Mouse (Mus musculus) intestine, embryonic 14.5 days (tissue): Measurements from ENCODE around the gene Duox2. TPM values are rescaled to one million over a fixed set of nuclear protein-coding genes. Genes with fewer than 3 reads are reported as not detected.
A peak's percentile ranks its signal among the peaks of the same experiment; 100 is the strongest.

Experiments
- ATAC-seq: fragments of 200-750 bp; cut with Nextera tagmentation; replicated peaks from 2 replicates; pipeline ENCODE4 v1.8.0; 2017; ENCODE audit warnings: low read depth, moderate number of reproducible peaks, moderate TSS enrichment, moderate library complexity; ENCODE audit not compliant: low FRiP score, low TSS enrichment
- DNase-seq: peaks from one replicate; pipeline ENCODE4 v3.0.0-alpha.2; 2018; ENCODE audit warnings: low spot score
- H3K27ac ChIP-seq: fragments of 300-500 bp; sonication (generic); 2 replicates; pipeline ENCODE4 v1.5.1; 2014; ENCODE audit warnings: low read depth, mild to moderate bottlenecking, control low read depth
- H3K27me3 ChIP-seq: fragments of 300-500 bp; sonication (generic); replicated peaks from 2 replicates; pipeline ENCODE4 v1.6.1; 2014; ENCODE audit warnings: low read length, control low read depth; ENCODE audit not compliant: control insufficient read depth, insufficient read depth
- H3K36me3 ChIP-seq: fragments of 300-500 bp; sonication (generic); 2 replicates; pipeline ENCODE4 v1.6.1; 2014; ENCODE audit warnings: low read length, control low read depth; ENCODE audit not compliant: control insufficient read depth, insufficient read depth
- H3K4me1 ChIP-seq: fragments of 300-500 bp; sonication (generic); replicated peaks from 2 replicates; pipeline ENCODE4 v1.6.1; 2014; ENCODE audit warnings: low read length, control low read depth, mixed read lengths; ENCODE audit not compliant: control insufficient read depth, insufficient read depth
- H3K4me2 ChIP-seq: fragments of 300-500 bp; sonication (generic); 2 replicates; pipeline ENCODE4 v1.6.1; 2014; ENCODE audit warnings: low read length
- H3K4me3 ChIP-seq: fragments of 300-500 bp; sonication (generic); 2 replicates; pipeline ENCODE4 v1.5.1; 2014; ENCODE audit warnings: low read depth, low read length, control low read depth, mixed read lengths
- H3K9ac ChIP-seq: fragments of 300-500 bp; sonication (generic); 2 replicates; pipeline ENCODE4 v1.6.1; 2014; ENCODE audit warnings: mild to moderate bottlenecking, low read length
- H3K9me3 ChIP-seq: fragments of 300-500 bp; sonication (generic); 2 replicates; pipeline ENCODE4 v1.6.1; 2016; ENCODE audit warnings: low read length, control low read depth; ENCODE audit not compliant: control insufficient read depth
- WGBS: fragments of 180-500 bp; shearing (Covaris S2); extraction: QIAGEN DNeasy Blood & Tissue Kit; methylation state at CpG from one replicate; pipeline ENCODE4 v1.1.7; 2014; 5-methylcytosine and 5-hydroxymethylcytosine counted together
- polyA plus RNA-seq: library from polyadenylated mRNA; unstranded; fragments of >200 nt; fragmentation: Nextera tagmentation; extraction: Ambion mirVana; gene quantifications from 2 replicates; pipeline ENCODE4 v1.2.1, GENCODE M21; 2014

Duox2 gene
- polyA plus RNA-seq, 1 experiment from 2014 or later, result 0.12 TPM

DNA sequence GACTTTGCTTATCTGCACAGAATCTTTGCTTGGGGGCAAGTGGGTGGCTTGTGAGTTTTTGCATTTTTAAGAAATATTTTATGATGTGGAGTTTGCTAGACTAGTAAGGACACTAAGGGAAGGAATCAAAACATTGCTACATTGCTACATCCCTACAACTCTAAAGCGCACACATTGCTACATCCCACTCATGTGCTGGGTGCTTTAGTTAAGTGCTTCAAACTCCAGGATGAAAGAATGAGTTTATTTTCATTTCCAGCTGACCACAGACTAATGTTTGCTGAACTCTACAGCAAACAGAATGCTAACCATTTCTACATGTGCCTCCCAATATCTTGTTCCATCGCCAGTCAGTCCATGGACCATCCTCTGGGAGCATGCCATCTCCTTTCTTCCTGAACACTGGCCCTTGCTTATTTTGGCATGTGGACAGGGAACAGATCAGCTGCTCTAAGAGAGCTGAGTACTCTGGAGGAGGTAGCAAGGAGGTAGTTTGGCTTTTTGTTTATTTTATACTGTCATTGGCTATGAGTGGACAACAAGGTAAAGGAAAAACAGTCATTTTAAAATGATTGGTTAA, 60.3 kb downstream of the Duox2 start:
- peaks cover 4% of the 10 kb centered on the region; the same call in 1 of the 2 replicates for H3K4me1 ChIP-seq
- no peaks in the 10 kb centered on the region for H3K9me3 ChIP-seq
- no peaks in the 10 kb centered on the region for H3K36me3 ChIP-seq
- H3K27ac ChIP-seq, result no peak overlapping the region
- WGBS, result 90% methylated on average over 2 of the region's 2 CpGs
- H3K4me2 ChIP-seq, result no peak overlapping the region
- H3K4me3 ChIP-seq, result no peak overlapping the region
- H3K27me3 ChIP-seq, result no peaks in the 10 kb centered on the region
- DNase-seq, result no peak
- ATAC-seq, result no peak
- no peak overlapping the region for H3K9ac ChIP-seq

DNA sequence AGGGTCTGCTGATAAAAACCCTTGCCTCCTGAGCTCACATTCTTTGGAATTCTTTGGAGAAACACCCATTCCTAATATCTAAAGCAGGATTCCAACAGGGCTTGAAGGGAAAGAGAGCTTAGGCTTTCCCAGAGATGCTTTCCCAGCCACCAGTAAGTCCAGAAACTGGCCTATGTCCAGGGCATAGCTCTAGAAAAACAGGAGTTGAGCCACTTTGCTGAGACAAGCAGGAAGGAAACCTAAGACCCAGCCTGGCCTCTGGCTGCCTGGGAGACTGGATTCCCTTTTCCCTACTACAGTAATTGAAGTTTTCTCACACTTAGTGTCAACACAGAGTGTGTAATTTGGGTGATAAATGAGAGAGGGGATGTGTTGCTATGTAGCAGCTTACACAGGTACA, 61.9 kb downstream of the Duox2 start:
- Histone ChIP-seq H3K4me3 (no peak overlapping the region), H3K27ac (no peak overlapping the region), H3K9ac (no peak overlapping the region), H3K4me2 (no peak overlapping the region), H3K9me3 (no peaks in the 10 kb centered on the region), H3K36me3 (no peaks in the 10 kb centered on the region), H3K27me3 (no peaks in the 10 kb centered on the region), H3K4me1 (peaks cover 4% of the 10 kb centered on the region; the same call in 1 of the 2 replicates)
- DNase-seq (no peak), ATAC-seq (no peak)

DNA sequence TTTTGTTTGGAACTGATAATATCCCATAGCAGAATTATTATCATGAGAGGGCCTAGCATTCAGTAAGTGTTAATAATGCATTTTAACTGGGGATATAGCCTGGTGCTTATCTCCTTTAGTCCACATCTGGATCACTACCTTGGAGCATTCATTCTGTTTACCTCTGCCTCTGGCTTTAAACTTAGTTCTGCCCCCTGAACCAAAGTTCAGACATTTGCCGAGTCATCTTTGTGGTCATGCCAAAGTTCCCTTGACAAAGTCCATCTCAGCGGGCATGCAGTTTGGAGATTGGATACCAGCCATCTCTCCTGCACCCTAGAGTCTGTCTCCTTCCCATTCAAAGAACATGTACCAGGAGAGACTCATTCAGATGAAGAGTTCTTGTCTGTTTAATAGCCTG, 62.8 kb downstream of the Duox2 start:
- Histone ChIP-seq H3K4me2 (peak overlapping the region; percentile 59), H3K4me3 (peak overlapping the region; percentile 60), H3K4me1 (peaks cover 4% of the 10 kb centered on the region; the same call in 1 of the 2 replicates), H3K27me3 (no peaks in the 10 kb centered on the region), H3K36me3 (no peaks in the 10 kb centered on the region), H3K9me3 (no peaks in the 10 kb centered on the region), H3K9ac (no peak overlapping the region; the same call in 1 of the 2 replicates), H3K27ac (no peak overlapping the region)
- DNase-seq, result no peak
- WGBS, result 89% methylated on average over 2 of the region's 2 CpGs
- ATAC-seq, result no peak

DNA sequence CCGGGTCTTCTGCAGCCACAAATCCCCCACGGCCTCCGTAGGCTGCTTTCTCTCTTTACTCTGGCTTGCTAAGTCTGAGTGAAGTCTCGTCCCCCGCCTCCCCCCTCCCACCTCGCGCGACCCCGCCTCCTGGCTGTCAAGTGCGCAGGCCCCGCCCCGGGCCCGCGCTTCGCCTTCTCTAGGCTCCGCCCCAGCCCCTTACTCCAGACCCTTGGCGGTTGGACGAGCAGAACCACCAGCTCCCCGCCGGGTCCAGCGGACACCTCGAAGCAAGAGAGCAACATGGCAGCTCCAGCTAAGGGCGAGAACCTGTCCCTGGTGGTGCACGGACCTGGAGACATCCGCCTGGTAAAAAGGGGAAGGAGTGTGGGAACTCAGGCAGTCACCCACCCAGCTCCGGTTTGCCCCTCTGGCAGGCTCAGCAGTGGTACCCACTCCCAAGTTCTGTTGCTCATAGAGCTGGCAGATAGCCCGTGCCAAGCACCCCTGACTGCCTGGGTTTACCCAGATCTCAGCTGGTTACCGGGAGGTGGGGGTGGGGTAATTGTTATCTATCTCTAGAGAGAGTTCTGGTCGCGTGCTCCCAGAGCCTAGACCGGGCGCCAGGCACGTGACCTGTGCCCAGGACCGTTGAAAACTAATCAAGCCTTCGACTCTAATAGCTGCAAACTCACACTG, 63.5 kb downstream of the Duox2 start, which contains the start of gene Sord:
Sord (plus strand) TSS at position 139 of the 678 bp plus-strand sequence.
- H3K4me1 ChIP-seq, result peaks cover 4% of the 10 kb centered on the region; the same call in 1 of the 2 replicates
- no peaks in the 10 kb centered on the region for H3K27me3 ChIP-seq
- under 1% methylated on average over 35 of the region's 35 CpGs for WGBS
- no peaks in the 10 kb centered on the region for H3K36me3 ChIP-seq
- ATAC-seq (peak; percentile 92), DNase-seq (peak; percentile 93)
- H3K9ac ChIP-seq, result peak within 1 kb of the TSS; percentile 53
- H3K4me2 ChIP-seq, result peak within 1 kb of the TSS; percentile 59
- H3K9me3 ChIP-seq, result no peaks in the 10 kb centered on the region
- H3K27ac ChIP-seq, result peak within 1 kb of the TSS; percentile 54
- H3K4me3 ChIP-seq, result peak within 1 kb of the TSS; percentile 60

DNA sequence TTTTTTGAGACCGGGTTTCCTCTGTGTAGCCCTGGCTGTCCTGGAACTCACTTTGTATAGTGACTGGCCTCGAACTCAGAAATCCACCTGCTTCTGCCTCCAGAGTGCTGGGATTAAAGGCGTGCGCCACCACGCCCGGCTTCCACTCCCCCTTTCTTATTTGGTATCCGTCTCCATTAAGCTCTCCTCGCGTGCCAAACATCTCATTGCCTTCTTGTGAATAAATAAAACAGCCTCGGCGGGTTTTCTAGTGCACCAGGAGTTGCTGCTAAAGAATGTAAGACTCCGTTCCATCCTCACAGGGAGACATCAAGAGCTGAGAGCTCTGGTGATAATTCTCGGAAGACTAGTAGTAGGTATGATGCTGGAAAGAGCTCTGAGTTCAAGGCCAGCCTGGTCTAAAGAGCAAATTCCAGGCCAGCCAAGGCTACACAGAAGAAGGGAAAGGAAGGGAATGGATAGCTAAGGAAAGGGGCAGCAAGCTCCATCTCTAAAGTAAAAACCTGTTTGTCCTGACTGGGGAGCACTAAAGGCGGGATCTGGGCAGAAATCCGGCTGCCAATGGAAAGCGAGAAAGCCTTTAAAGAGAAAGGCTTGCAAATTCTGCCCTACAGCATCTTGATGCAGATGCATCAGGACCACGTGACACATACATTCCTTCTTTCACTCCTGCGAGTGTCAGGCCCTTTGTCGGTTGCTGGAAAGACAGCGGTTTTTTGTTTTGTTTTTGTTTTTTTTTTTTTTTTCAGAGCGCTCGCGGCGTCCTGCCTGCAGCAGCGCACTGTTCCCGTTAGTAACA, 64.3 kb downstream of the Duox2 start:
- Histone ChIP-seq H3K36me3 (no peaks in the 10 kb centered on the region), H3K27ac (peak overlapping the region; percentile 54), H3K4me1 (peaks cover 4% of the 10 kb centered on the region; the same call in 1 of the 2 replicates), H3K4me2 (peak overlapping the region; percentile 59), H3K9ac (peak overlapping the region; percentile 50), H3K27me3 (no peaks in the 10 kb centered on the region), H3K9me3 (no peaks in the 10 kb centered on the region), H3K4me3 (peak overlapping the region; percentile 60)
- DNase-seq (no peak), ATAC-seq (peak; percentile 30)
- 7% methylated on average over 26 of the region's 26 CpGs for WGBS

DNA sequence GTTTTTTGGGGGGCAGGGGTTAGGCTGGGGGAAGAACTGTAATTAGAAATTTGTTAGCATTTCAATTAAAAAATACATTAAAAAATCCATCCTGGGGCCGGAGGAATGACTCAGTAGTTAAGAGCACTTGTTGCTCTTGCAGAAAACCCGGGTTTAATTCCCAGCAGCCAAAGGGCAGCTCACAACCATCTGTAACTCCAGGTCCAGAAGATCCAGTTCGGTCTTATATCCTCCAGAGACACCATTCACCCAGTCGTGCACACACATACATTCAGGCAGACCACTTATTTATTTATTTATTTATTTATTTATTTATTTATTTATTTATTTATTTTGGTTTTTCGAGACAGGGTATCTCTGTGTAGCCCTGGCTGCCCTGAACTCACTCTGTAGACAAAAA, 64.9 kb downstream of the Duox2 start:
- Histone ChIP-seq H3K27me3 (no peaks in the 10 kb centered on the region), H3K4me2 (no peak overlapping the region), H3K4me1 (peaks cover 4% of the 10 kb centered on the region; the same call in 1 of the 2 replicates), H3K9me3 (no peaks in the 10 kb centered on the region), H3K9ac (no peak overlapping the region), H3K36me3 (no peaks in the 10 kb centered on the region), H3K27ac (no peak overlapping the region), H3K4me3 (no peak overlapping the region)
- no peak for DNase-seq
- no peak for ATAC-seq
- 60% methylated on average over 5 of the region's 5 CpGs for WGBS

DNA sequence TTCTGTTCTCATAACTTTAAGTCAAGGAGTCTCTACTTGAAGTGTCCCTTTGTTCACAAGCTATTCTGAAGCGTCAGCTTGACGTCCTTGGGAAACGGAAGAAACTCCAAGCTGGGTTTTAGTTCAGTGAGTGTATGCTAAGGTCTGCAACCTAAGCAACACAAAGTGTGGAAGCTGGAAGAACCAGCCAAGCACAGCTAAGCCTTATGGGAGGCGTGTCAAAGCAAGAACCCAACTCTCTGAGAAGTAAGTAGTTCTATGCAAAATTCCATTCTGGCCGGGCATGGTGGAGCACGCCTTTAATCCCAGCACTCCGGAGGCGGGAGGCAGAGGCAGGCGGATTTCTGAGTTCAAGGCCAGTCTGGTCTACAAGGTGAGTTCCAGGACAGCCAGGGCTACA, 66.6 kb downstream of the Duox2 start:
- no peaks in the 10 kb centered on the region for H3K36me3 ChIP-seq
- peaks cover 4% of the 10 kb centered on the region; the same call in 1 of the 2 replicates for H3K4me1 ChIP-seq
- no peak for ATAC-seq
- H3K4me2 ChIP-seq, result no peak overlapping the region
- no peak for DNase-seq
- H3K9me3 ChIP-seq, result no peaks in the 10 kb centered on the region
- H3K4me3 ChIP-seq, result no peak overlapping the region
- H3K27ac ChIP-seq, result no peak overlapping the region
- no peak overlapping the region for H3K9ac ChIP-seq
- no peaks in the 10 kb centered on the region for H3K27me3 ChIP-seq
- 91% methylated on average over 9 of the region's 9 CpGs for WGBS

DNA sequence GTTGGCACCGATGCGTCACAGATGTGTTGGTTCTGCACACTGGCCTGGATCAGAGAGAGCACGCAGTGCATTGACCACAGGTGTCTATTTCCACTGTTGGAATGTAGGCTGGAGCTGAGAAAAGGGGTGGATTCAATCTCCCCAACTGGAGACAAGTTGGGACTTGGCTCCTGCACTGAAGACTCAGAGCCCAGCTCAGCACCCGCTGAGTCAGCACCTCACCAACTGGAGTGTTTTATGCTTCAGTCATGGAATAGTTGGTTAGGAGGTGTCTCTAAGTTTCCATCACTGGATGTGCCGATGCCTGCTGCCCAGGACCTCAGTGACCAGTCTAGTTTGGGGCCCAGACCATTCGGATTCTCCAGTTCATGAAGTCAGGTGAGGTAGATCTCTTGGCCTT, 67.9 kb downstream of the Duox2 start:
- Histone ChIP-seq H3K4me2 (no peak overlapping the region), H3K9me3 (no peaks in the 10 kb centered on the region), H3K4me1 (peaks cover 4% of the 10 kb centered on the region; the same call in 1 of the 2 replicates), H3K27me3 (no peaks in the 10 kb centered on the region), H3K4me3 (no peak overlapping the region), H3K36me3 (no peaks in the 10 kb centered on the region), H3K9ac (no peak overlapping the region), H3K27ac (no peak overlapping the region)
- no peak for DNase-seq
- no peak for ATAC-seq
- 87% methylated on average over 6 of the region's 6 CpGs for WGBS
